Mouse (Mus musculus) neural tube, embryonic 11.5 days (tissue): ENCODE results near the gene Gm20795. TPM values are rescaled to one million over a fixed set of nuclear protein-coding genes. Genes with fewer than 3 reads are reported as not detected.
"Not testable (repeated sequence)": the region's sequence is repeated elsewhere in the genome, so short reads cannot be mapped to it uniquely, and the experiment has no call there.

ENCODE experiments used
- ATAC-seq: fragments of 200-750 bp; cut with Nextera tagmentation; 2 replicates; pipeline ENCODE4 v1.8.0; 2017; ENCODE audit warnings: moderate number of reproducible peaks, mild to moderate bottlenecking, moderate TSS enrichment, moderate library complexity; ENCODE audit not compliant: insufficient read depth, low FRiP score, low TSS enrichment
- DNase-seq: peaks from one replicate; pipeline ENCODE4 v3.0.0-alpha.2; 2015; ENCODE audit warnings: low spot score
- H3K27ac ChIP-seq: fragments of 300-500 bp; sonication (generic); 2 replicates; pipeline ENCODE4 v1.5.1; 2014; ENCODE audit warnings: low read depth, mild to moderate bottlenecking, low read length
- H3K27me3 ChIP-seq: fragments of 300-500 bp; sonication (generic); 2 replicates; pipeline ENCODE4 v1.6.1; 2014; ENCODE audit warnings: mild to moderate bottlenecking, low read length, mixed read lengths; ENCODE audit not compliant: control insufficient read depth, insufficient read depth
- H3K36me3 ChIP-seq: fragments of 300-500 bp; sonication (generic); 2 replicates; pipeline ENCODE4 v1.6.1; 2014; ENCODE audit warnings: mild to moderate bottlenecking, low read length, moderate library complexity, mixed read lengths; ENCODE audit not compliant: control insufficient read depth, insufficient read depth
- H3K4me1 ChIP-seq: fragments of 300-500 bp; sonication (generic); 2 replicates; pipeline ENCODE4 v1.6.1; 2014; ENCODE audit warnings: low read length, mixed read lengths; ENCODE audit not compliant: control insufficient read depth, insufficient read depth
- H3K4me2 ChIP-seq: fragments of 300-500 bp; sonication (generic); 2 replicates; pipeline ENCODE4 v1.6.1; 2014; ENCODE audit warnings: low read depth, mild to moderate bottlenecking, moderate library complexity
- H3K4me3 ChIP-seq: fragments of 300-500 bp; sonication (generic); 2 replicates; pipeline ENCODE4 v1.5.1; 2014; ENCODE audit warnings: low read depth, low read length
- H3K9ac ChIP-seq: fragments of 300-500 bp; sonication (generic); 2 replicates; pipeline ENCODE4 v1.6.1; 2014; ENCODE audit warnings: mild to moderate bottlenecking, low read length
- H3K9me3 ChIP-seq: fragments of 300-500 bp; sonication (generic); 2 replicates; pipeline ENCODE4 v1.6.1; 2016; ENCODE audit warnings: low read length; ENCODE audit not compliant: control insufficient read depth
- WGBS: fragments of 180-500 bp; shearing (Covaris S2); extraction: QIAGEN DNeasy Blood & Tissue Kit; methylation state at CpG from one replicate; pipeline ENCODE4 v1.1.7; 2014; 5-methylcytosine and 5-hydroxymethylcytosine counted together
- polyA plus RNA-seq: library from polyadenylated mRNA; unstranded; fragments of >200 nt; fragmentation: Nextera tagmentation; extraction: Ambion mirVana; gene quantifications from 2 replicates; pipeline ENCODE4 v1.2.1, GENCODE M21; 2014

The Gm20795 gene
- not detected in 2 replicates for polyA plus RNA-seq

GRCm38 (mm10) chrY:40804614-40805013, at the start of gene Gm20795:
TSS of gene Gm20795 (plus strand) at chrY:40804914.
- not testable (repeated sequence) for H3K36me3 ChIP-seq, H3K4me2 ChIP-seq, H3K9me3 ChIP-seq, DNase-seq, H3K4me3 ChIP-seq, H3K9ac ChIP-seq, ATAC-seq, H3K27ac ChIP-seq, H3K4me1 ChIP-seq, H3K27me3 ChIP-seq

GRCm38 (mm10) chrY:40775665-40776064, 29.0 kb upstream of the Gm20795 start, which contains the start of gene Gm21797:
TSS of gene Gm21797 (minus strand) at chrY:40775765.
- not testable (repeated sequence) for H3K9me3 ChIP-seq, H3K27ac ChIP-seq, H3K4me1 ChIP-seq, H3K36me3 ChIP-seq, H3K27me3 ChIP-seq, H3K4me3 ChIP-seq, ATAC-seq, H3K9ac ChIP-seq, DNase-seq, H3K4me2 ChIP-seq
- no CpG with 5 or more reads among the region's 3 CpGs for WGBS

Other genes with a start within 250 kb of the Gm20795 start
- gene Gm21852, start 152.9 kb upstream of the Gm20795 start, polyA plus RNA-seq, result not detected in 2 replicates
- not detected in 2 replicates for gene Gm21797, start 29.1 kb upstream of the Gm20795 start, polyA plus RNA-seq